In the genomic region with DNA sequence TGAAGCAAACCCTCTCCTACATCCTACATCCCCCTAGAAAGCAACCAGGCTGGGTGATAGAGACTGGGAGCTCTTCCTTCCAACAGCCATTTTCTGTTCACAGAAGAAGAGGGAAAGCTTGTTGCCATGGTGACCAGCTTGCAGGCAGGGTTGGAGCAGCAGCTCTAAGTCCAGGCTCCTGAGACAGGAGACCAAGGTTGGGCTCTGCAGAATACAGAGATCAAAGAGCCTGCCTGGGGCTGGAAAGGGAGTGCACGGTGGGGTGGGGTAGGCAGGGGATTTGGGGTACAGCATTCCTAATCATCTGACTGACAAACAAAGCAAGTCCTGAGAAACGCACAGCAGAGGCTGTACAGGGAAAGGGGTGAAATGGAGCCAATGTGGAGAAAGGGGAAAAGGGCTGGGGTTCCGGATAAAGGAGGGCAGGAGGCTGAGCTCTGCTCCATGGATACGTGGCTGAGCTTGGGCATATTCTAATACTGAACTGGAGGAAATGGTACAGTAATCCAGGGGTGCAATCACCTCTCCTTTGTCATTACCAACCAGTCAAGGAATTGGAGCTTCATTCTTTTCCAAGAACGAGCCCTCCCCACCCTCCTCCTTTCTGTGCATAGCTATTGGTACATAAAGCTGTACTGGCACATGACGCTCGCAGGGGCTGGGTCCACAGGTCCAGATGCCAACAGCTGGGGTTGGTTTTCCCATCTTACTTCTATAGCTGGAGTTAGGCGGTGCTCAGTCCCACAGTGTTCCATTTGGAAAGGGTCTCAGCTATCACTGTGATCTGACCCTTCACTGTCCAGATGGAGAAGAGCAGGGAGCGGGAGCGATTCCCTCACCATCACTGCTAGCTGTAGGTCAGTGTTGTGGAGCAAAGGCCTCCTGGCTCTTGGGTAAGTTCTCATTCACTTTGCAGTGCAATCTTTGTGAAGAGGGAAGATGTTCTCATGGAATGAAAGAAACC, we compare ENCODE assay signal across 9 mouse cellular contexts.
DNase-seq lines count a peak whose midpoint lies in the region; ATAC-seq and TF ChIP-seq lines count a peak whose summit lies in the region.
"Had no signal": no experiment of that assay in that cellular context is flagged by ENCODE, and none has a peak within 500 bp of the region (broad histone marks: within the 10 kb centered on the region; RNA-seq: fewer than 3 reads in every experiment).

No protein-coding gene starts in this region.

- peaks cover 14% of the 10 kb centered on the region for H3K4me1 ChIP-seq in lung, embryonic 16.5 days (replicated peaks; ENCODE audit: control insufficient read depth, insufficient read depth, low read length)

- ATAC-seq in lung, embryonic 16.5 days (ENCODE audit: low read depth): peak; percentile 24

- H3K27me3 ChIP-seq in lung, embryonic 16.5 days (ENCODE audit: control insufficient read depth, insufficient read depth, low read depth, low read length): no peaks in the 10 kb centered on the region

- peak overlapping the region; percentile 24; the same call in 1 of the 2 replicates for H3K27ac ChIP-seq in lung, embryonic 16.5 days (ENCODE audit: low read length)
- no peak overlapping the region for H3K27ac ChIP-seq in gastrocnemius, adult 2 months
- H3K27ac ChIP-seq: liver, embryonic 14.5 days had no signal

- WGBS in lung, embryonic 16.5 days: 44% methylated on average over 10 of the region's 10 CpGs

- no peaks in the 10 kb centered on the region for H3K9me3 ChIP-seq in lung, embryonic 16.5 days (ENCODE audit: control insufficient read depth, low read length)

- no peak overlapping the region for H3K9ac ChIP-seq in lung, embryonic 16.5 days (ENCODE audit: low read length)
- H3K9ac ChIP-seq: liver, embryonic 14.5 days had no signal

- TF ChIP-seq CTCF in gastrocnemius, adult 2 months (IDR thresholded peaks at IDR 0.05): no peak

- no peak overlapping the region for H3K4me2 ChIP-seq in lung, embryonic 16.5 days (ENCODE audit: low read depth, low read length)

- no peaks in the 10 kb centered on the region for H3K36me3 ChIP-seq in lung, embryonic 16.5 days (ENCODE audit: control insufficient read depth, insufficient read depth, low read length)

- intact Hi-C loops in left cerebral cortex, postnatal 10 days (cut with DNase I): no loop called here
- intact Hi-C loops in gastrocnemius, adult 2 months (cut with DNase I): no loop called here

- no peak for DNase-seq in lung, adult 18-20 months
- peak; percentile 73 to 77 for DNase-seq in cerebellum, postnatal 14 days
- peak; percentile 48 to 49 for DNase-seq in frontal cortex, postnatal 14 days (ENCODE audit: low spot score in 2 of 2)
- DNase-seq in left cerebral cortex, postnatal 10 days (ENCODE audit: extremely low spot score in 1 of 2, low spot score in 2 of 2): peak; percentile 63 to 80
- DNase-seq in retina, postnatal 1 day: peak; percentile 78
- no peak for DNase-seq in gastrocnemius, adult 2 months
- no peak for DNase-seq in urinary bladder, postnatal 25 days (ENCODE audit: low spot score)

- no peak overlapping the region for H3K4me3 ChIP-seq in lung, embryonic 16.5 days (ENCODE audit: low read length)
- H3K4me3 ChIP-seq in gastrocnemius, adult 2 months: no peak overlapping the region

Comparison
In these comparisons a context has a peak if more than half of its experiments do, and no peak if none do; other contexts are left out.
1. DNase-seq: peak in cerebellum, postnatal 14 days (2 of 2), frontal cortex, postnatal 14 days (2 of 2), left cerebral cortex, postnatal 10 days (2 of 2) and retina, postnatal 1 day (single experiment); none in lung, adult 18-20 months (0 of 2), gastrocnemius, adult 2 months (single experiment) and urinary bladder, postnatal 25 days (single experiment).